Mouse (Mus musculus) ovary, adult 2 months (tissue): ENCODE data around the gene Taz. TPM values are rescaled to one million over a fixed set of nuclear protein-coding genes. Genes with fewer than 3 reads are reported as not detected.

Experiments used
- polyA plus RNA-seq: library from polyadenylated mRNA; depleted of rRNA; stranded (reverse); fragments of >200 nt; gene quantifications from 2 replicates; pipeline ENCODE4 v1.2.3, GENCODE M21; 2012; rRNA removed

The Taz gene
- 142 and 175 TPM in 2 replicates for polyA plus RNA-seq

GRCm38 (mm10) chrX:74281732-74282394, at the start of gene Taz, which contains the start of gene Dnase1l1:
Taz (plus strand) TSS chrX:74281912.
Dnase1l1 (minus strand) TSS chrX:74282337.

GRCm38 (mm10) chrX:74249615-74250014, 32.1 kb upstream of the Taz start, which contains the start of gene Flna:
Flna (minus strand) TSS chrX:74249820.

GRCm38 (mm10) chrX:74254153-74254887, 27.4 kb upstream of the Taz start, which contains the start of gene Emd:
Emd (plus strand) TSS chrX:74254687.

GRCm38 (mm10) chrX:74270062-74270901, 11.4 kb upstream of the Taz start, which contains the start of gene Rpl10:
Rpl10 (plus strand) TSS chrX:74270812.

GRCm38 (mm10) chrX:74296538-74297448, 15.1 kb downstream of the Taz start, which contains the start of gene Atp6ap1:
Atp6ap1 (plus strand) TSS chrX:74297097.

GRCm38 (mm10) chrX:74304867-74305700, 23.4 kb downstream of the Taz start, which contains the start of gene Gdi1:
Gdi1 (plus strand) TSS chrX:74304998.

GRCm38 (mm10) chrX:74312540-74313464, 31.1 kb downstream of the Taz start, which contains the start of gene Fam50a:
Fam50a (plus strand) TSS chrX:74313033.

GRCm38 (mm10) chrX:74328725-74329161, 47.0 kb downstream of the Taz start, which contains the start of gene Plxna3:
Plxna3 (plus strand) TSS chrX:74329066.

Other genes with a start within 250 kb of the Taz start
- gene Opn1mw, start 154.4 kb upstream of the Taz start, polyA plus RNA-seq = not detected in 2 replicates
- gene Mecp2, start 146.5 kb upstream of the Taz start, polyA plus RNA-seq = 6.5 and 6.8 TPM in 2 replicates
- gene Tex28, start 114.1 kb upstream of the Taz start, polyA plus RNA-seq = not detected in 2 replicates
- not detected in 2 replicates for gene Tktl1, start 104.7 kb upstream of the Taz start, polyA plus RNA-seq
- gene Flna, start 32.1 kb upstream of the Taz start, polyA plus RNA-seq = 1,320 and 1,493 TPM in 2 replicates
- gene Emd, start 27.2 kb upstream of the Taz start, polyA plus RNA-seq = 98.6 and 99.3 TPM in 2 replicates
- 2,034 and 2,389 TPM in 2 replicates for gene Rpl10, start 11.1 kb upstream of the Taz start, polyA plus RNA-seq
- gene Dnase1l1, start 425 bp downstream of the Taz start, polyA plus RNA-seq = 12.3 and 16.7 TPM in 2 replicates
- gene Atp6ap1, start 15.2 kb downstream of the Taz start, polyA plus RNA-seq = 496 and 534 TPM in 2 replicates
- gene Gdi1, start 23.1 kb downstream of the Taz start, polyA plus RNA-seq = 168 and 233 TPM in 2 replicates
- 21.1 and 32.9 TPM in 2 replicates for gene Fam50a, start 31.1 kb downstream of the Taz start, polyA plus RNA-seq
- 52.6 and 54.4 TPM in 2 replicates for gene Plxna3, start 47.2 kb downstream of the Taz start, polyA plus RNA-seq
- gene Lage3, start 71.7 kb downstream of the Taz start, polyA plus RNA-seq = 35.4 and 57.3 TPM in 2 replicates
- 41.1 and 49.1 TPM in 2 replicates for gene Ubl4a, start 91.3 kb downstream of the Taz start, polyA plus RNA-seq
- 28.8 and 36.6 TPM in 2 replicates for gene Slc10a3, start 91.4 kb downstream of the Taz start, polyA plus RNA-seq
- 44.5 and 55.3 TPM in 2 replicates for gene Fam3a, start 111.4 kb downstream of the Taz start, polyA plus RNA-seq
- gene Ikbkg, start 111.4 kb downstream of the Taz start, polyA plus RNA-seq = 19.2 and 26.4 TPM in 2 replicates
- gene G6pdx, start 147.3 kb downstream of the Taz start, polyA plus RNA-seq = 55.0 and 66.7 TPM in 2 replicates
- gene Gm6880, start 199.5 kb downstream of the Taz start, polyA plus RNA-seq = not detected in 2 replicates